Mouse (Mus musculus) forebrain, embryonic 14.5 days (tissue): Measurements from ENCODE around the gene Gm45753. TPM values are rescaled to one million over a fixed set of nuclear protein-coding genes. Genes with fewer than 3 reads are reported as not detected.
A peak's percentile ranks its signal among the peaks of the same experiment; 100 is the strongest.

Source experiments
- ATAC-seq: fragments of 200-750 bp; cut with Nextera tagmentation; 2 replicates; pipeline ENCODE4 v1.8.0; 2017; ENCODE audit warnings: mild to moderate bottlenecking, moderate library complexity
- DNase-seq: peaks from one replicate; pipeline ENCODE4 v3.0.0-alpha.2; 2015; ENCODE audit warnings: low spot score
- H3K27ac ChIP-seq: fragments of 300-500 bp; sonication (generic); 2 replicates; pipeline ENCODE4 v1.5.1; 2014; ENCODE audit warnings: low read depth, mild to moderate bottlenecking, control low read depth, low read length, moderate library complexity
- H3K27me3 ChIP-seq: fragments of 300-500 bp; sonication (generic); replicated peaks from 2 replicates; pipeline ENCODE4 v1.6.1; 2014; ENCODE audit warnings: low read length, control low read depth, mixed read lengths; ENCODE audit not compliant: control insufficient read depth, insufficient read depth
- H3K36me3 ChIP-seq: fragments of 300-500 bp; sonication (generic); 2 replicates; pipeline ENCODE4 v1.6.1; 2014; ENCODE audit warnings: low read length, control low read depth; ENCODE audit not compliant: control insufficient read depth, insufficient read depth
- H3K4me1 ChIP-seq: fragments of 300-500 bp; sonication (generic); 2 replicates; pipeline ENCODE4 v1.6.1; 2014; ENCODE audit warnings: antibody characterized with exemption, low read length, control low read depth; ENCODE audit not compliant: control insufficient read depth, insufficient read depth
- H3K4me2 ChIP-seq: fragments of 300-500 bp; sonication (generic); 2 replicates; pipeline ENCODE4 v1.6.1; 2014; ENCODE audit warnings: mild to moderate bottlenecking, control low read depth, low read length
- H3K4me3 ChIP-seq: fragments of 300-500 bp; sonication (generic); 2 replicates; pipeline ENCODE4 v1.5.1; 2014; ENCODE audit warnings: low read depth, low read length, control low read depth
- H3K9ac ChIP-seq: fragments of 300-500 bp; sonication (generic); 2 replicates; pipeline ENCODE4 v1.6.1; 2014; ENCODE audit warnings: mild to moderate bottlenecking, low read length, control low read depth, moderate library complexity
- H3K9me3 ChIP-seq: fragments of 300-500 bp; sonication (generic); replicated peaks from 2 replicates; pipeline ENCODE4 v1.6.1; 2016; ENCODE audit warnings: low read length, control low read depth, mixed read lengths; ENCODE audit not compliant: control insufficient read depth
- WGBS: fragments of 180-500 bp; shearing (Covaris S2); extraction: QIAGEN DNeasy Blood & Tissue Kit; methylation state at CpG from one replicate; pipeline ENCODE4 v1.1.7; 2014; 5-methylcytosine and 5-hydroxymethylcytosine counted together
- polyA plus RNA-seq: library from polyadenylated mRNA; unstranded; fragments of >200 nt; fragmentation: Nextera tagmentation; extraction: Ambion mirVana; gene quantifications from 2 replicates; pipeline ENCODE4 v1.2.1, GENCODE M21; 2014

Gm45753 gene
- polyA plus RNA-seq, 1 experiment from 2014 or later, result not detected

DNA sequence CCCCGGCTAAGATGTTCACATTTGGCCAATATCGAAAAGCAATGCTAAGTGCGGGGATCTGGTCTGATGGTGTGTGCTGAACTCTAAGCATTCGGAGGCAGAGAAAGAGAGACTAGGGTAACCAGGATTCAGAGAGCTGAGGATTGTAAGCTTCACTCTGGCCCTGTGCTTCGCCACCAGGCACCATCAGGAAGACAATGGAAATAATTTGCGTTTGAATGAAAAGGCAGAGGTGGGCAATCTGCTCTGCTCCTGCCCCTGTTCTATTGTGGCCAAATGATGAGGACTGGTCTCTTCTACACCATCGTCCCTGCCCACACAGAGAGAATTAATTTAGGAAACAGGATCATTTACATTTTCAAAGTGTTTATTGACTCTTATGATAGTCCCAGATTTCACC lies 62.0 kb downstream of the Gm45753 start:
- H3K36me3 ChIP-seq, result no peaks in the 10 kb centered on the region
- no peak overlapping the region for H3K4me2 ChIP-seq
- H3K4me3 ChIP-seq, result no peak overlapping the region
- H3K27me3 ChIP-seq, result no peaks in the 10 kb centered on the region
- H3K27ac ChIP-seq, result no peak overlapping the region
- no peaks in the 10 kb centered on the region for H3K9me3 ChIP-seq
- 25% methylated on average over 7 of the region's 7 CpGs for WGBS
- no peak overlapping the region for H3K9ac ChIP-seq
- no peaks in the 10 kb centered on the region for H3K4me1 ChIP-seq
- DNase-seq, result no peak
- no peak for ATAC-seq

DNA sequence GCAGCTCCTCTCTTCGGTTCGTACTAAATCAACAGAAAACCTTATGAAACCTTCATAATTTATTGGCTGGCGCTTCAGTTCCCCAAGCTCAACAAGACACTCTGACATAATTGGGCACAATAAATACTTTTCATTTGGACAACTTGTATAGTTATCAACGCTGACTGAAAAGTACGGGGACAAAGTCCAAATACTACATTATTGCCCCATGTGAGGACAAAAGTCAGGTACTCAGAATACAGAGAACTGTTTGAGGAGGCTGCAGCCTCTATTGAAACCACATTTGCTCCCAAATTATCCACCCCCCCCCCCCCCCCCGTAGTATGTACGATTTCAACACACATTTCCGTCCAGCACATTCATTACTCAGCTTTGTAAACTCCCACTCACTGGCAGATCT lies 68.9 kb downstream of the Gm45753 start:
- Histone ChIP-seq H3K9ac (no peak overlapping the region), H3K9me3 (no peaks in the 10 kb centered on the region), H3K4me1 (no peaks in the 10 kb centered on the region), H3K4me2 (no peak overlapping the region), H3K36me3 (no peaks in the 10 kb centered on the region), H3K27ac (no peak overlapping the region), H3K4me3 (no peak overlapping the region), H3K27me3 (no peaks in the 10 kb centered on the region)
- 90% methylated on average over 8 of the region's 8 CpGs for WGBS
- ATAC-seq (no peak), DNase-seq (no peak)

DNA sequence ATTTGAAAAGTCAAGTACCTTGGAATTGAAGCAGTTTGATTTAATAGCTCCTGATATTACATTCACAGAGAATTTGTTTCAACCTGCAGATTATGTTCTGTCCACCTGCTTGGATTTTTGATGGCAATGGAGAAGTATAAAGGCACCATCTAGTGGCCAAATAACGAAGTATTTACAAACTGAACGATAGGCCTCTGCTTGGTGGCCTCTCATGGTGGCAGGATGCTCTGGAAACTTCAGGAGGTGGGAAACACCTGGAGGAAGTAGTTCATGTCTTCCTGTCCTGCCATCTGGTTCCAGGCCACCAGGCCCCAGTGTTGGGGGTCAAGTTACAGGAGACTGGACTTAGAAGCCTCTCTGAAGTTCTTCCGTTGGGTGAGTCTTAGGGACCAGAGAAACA lies 70.0 kb downstream of the Gm45753 start:
- Histone ChIP-seq H3K4me3 (no peak overlapping the region), H3K9me3 (no peaks in the 10 kb centered on the region), H3K4me1 (no peaks in the 10 kb centered on the region), H3K27ac (no peak overlapping the region), H3K9ac (no peak overlapping the region), H3K36me3 (no peaks in the 10 kb centered on the region), H3K27me3 (no peaks in the 10 kb centered on the region), H3K4me2 (no peak overlapping the region)
- WGBS, result 29% methylated on average over 3 of the region's 3 CpGs
- ATAC-seq (peak; percentile 54; the same call in 1 of the 2 replicates), DNase-seq (peak; percentile 80)

DNA sequence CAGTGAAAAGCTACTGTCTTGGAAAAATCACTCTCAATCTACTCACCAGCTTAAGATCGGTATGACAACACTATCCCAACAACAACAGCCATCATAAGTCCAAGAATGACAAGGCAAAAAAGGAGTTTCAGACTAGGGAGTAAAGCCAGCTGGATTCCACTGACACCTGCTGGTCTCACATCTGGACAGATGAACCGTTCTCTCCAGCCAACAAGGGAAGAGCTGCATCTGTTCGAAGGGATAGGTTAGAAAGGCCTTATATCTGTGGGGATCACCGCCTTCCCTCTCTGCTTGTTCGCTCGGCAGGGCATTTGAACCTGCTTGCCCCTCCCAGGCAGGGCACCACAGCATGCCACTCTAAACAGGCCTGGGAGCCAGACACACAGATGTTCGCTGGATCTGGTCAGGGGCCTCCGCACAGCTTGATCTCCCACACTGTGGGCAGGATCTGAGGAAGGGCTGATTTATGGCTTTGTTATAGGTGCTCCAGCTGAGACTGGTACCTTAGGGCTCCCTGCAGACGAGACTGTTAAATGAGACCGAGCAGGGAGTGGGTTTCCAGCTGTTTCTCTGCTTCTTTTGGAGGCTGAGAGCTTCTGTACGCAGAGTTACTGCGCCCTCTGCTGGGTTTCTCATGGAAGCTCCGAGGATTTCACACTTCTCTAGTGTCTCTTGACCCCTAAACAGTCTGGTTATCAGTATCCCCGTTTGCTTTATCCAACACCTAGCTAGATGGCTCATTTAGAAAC lies 71.9 kb downstream of the Gm45753 start:
- Histone ChIP-seq H3K9ac (no peak overlapping the region), H3K27me3 (no peaks in the 10 kb centered on the region), H3K9me3 (no peaks in the 10 kb centered on the region), H3K4me1 (no peaks in the 10 kb centered on the region), H3K36me3 (no peaks in the 10 kb centered on the region), H3K4me2 (peak overlapping the region; percentile 35), H3K27ac (no peak overlapping the region), H3K4me3 (no peak overlapping the region)
- ATAC-seq, result peak; percentile 64
- 25% methylated on average over 14 of the region's 14 CpGs for WGBS
- DNase-seq, result peak; percentile 87

DNA sequence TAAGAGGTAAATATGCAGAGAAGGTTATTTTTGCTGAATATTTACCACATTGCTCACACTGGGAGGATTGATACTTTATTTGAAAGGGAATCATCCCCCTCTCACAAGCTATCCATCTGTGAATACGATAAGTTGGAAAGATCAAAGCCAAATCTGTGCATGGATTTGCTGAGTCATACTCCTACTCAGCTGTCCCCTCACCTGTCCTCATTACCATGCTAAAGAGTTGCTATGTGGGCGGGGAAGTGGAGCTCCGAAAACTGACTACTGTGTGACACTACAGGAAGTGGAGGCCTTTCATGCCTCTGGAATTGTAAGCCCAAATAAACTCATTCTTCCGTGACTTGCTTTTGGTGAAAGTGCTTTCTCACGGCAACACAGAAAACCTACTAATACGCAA lies 73.0 kb downstream of the Gm45753 start:
- no peak for ATAC-seq
- H3K4me3 ChIP-seq, result no peak overlapping the region
- H3K36me3 ChIP-seq, result no peaks in the 10 kb centered on the region
- H3K9ac ChIP-seq, result no peak overlapping the region
- H3K27ac ChIP-seq, result no peak overlapping the region
- no peaks in the 10 kb centered on the region for H3K27me3 ChIP-seq
- no peaks in the 10 kb centered on the region for H3K4me1 ChIP-seq
- H3K4me2 ChIP-seq, result no peak overlapping the region
- no peaks in the 10 kb centered on the region for H3K9me3 ChIP-seq
- DNase-seq, result no peak
- WGBS, result 81% methylated on average over 6 of the region's 6 CpGs

DNA sequence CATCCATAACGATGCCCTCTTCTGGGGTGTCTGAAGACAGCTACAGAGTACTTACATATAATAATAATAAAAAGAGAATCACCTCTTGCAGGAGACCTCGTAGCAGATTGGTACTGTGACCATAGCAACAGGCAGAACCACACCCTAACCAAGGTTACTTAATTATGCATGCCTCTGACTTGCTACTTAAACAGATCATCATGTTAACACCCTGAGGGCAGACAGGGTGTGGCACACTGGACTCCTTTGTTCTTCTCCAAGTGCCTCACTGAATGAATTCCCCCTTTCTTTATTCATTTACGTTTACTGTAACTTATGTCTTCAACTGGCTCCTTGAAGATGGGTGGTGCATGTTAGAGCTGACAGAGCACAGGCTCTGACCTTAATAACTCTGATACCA lies 75.0 kb downstream of the Gm45753 start:
- no peaks in the 10 kb centered on the region for H3K36me3 ChIP-seq
- no peaks in the 10 kb centered on the region for H3K4me1 ChIP-seq
- no peaks in the 10 kb centered on the region for H3K9me3 ChIP-seq
- H3K27ac ChIP-seq, result no peak overlapping the region
- H3K4me3 ChIP-seq, result no peak overlapping the region
- H3K27me3 ChIP-seq, result no peaks in the 10 kb centered on the region
- ATAC-seq (no peak), DNase-seq (no peak)
- H3K4me2 ChIP-seq, result no peak overlapping the region
- H3K9ac ChIP-seq, result no peak overlapping the region
- 59% methylated on average over 3 of the region's 3 CpGs for WGBS

Other genes with a start within 250 kb of the Gm45753 start
- gene Mtnr1a, start 239.3 kb downstream of the Gm45753 start, polyA plus RNA-seq, result 0.58 TPM in 1 of 2 replicates, not detected in the other
- not detected in 2 replicates for gene F11, start 46.4 kb downstream of the Gm45753 start, polyA plus RNA-seq
- not detected in 2 replicates for gene Klkb1, start 13.6 kb downstream of the Gm45753 start, polyA plus RNA-seq
- 0.70 and 1.1 TPM in 2 replicates for gene Cyp4v3, start 24.8 kb upstream of the Gm45753 start, polyA plus RNA-seq
- gene Fam149a, start 73.8 kb upstream of the Gm45753 start, polyA plus RNA-seq, result 4.0 and 5.4 TPM in 2 replicates
- gene Tlr3, start 102.6 kb upstream of the Gm45753 start, polyA plus RNA-seq, result 1.4 and 1.6 TPM in 2 replicates
- gene Sorbs2, start 199.3 kb upstream of the Gm45753 start, polyA plus RNA-seq, result 72.8 and 78.0 TPM in 2 replicates